Mouse (Mus musculus) ZHBTc4 (cell line): ENCODE results near the gene Ccdc120.
A peak's percentile ranks its signal among the peaks of the same experiment; 100 is the strongest.
"Not testable (repeated sequence)": the region's sequence is repeated elsewhere in the genome, so short reads cannot be mapped to it uniquely, and the experiment has no call there.

Experiments used
- DNase-seq: peaks from one replicate; pipeline ENCODE4 v3.0.0-alpha.2; 2011; ENCODE audit warnings: low read depth, low spot score

Gene Ccdc120

DNA sequence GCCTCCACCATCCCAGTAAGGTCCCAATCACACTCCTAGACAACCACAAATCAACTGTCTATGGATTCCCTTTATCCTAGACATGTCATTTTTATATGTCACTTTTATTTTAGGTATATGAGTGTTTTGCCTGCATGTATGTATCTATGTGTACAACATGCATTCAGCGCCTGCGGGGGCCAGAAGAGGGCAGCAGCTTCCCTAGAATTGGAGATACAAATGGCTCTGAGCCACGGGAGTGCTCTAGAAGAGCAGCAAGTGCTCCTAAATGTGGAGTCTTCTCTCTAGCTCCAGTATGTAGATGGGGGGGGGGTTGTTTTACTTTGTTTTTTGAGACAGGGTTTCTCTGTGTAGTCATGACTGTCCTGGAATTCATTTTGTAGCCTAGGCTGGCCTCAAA, 2.9 kb upstream of the Ccdc120 start:
- not testable (repeated sequence) for DNase-seq

DNA sequence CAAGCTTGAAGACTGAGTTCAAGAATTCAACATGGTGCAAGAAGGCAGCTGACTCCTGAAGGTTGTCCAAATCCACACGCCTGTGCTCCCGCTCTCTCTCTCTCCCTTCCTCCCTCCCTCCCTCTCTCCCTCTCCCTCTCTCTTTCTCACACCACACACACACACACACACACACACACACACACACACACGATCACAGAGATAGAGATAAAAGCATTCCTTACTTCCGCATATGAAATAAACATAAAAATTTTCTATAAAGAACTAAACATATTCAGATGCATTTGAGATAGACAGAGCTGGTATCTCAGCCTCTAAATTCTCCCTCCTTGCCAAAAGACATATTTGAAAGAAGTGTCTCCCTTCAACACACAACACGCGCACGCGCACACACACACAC, 5.3 kb downstream of the Ccdc120 start:
- no peak for DNase-seq

DNA sequence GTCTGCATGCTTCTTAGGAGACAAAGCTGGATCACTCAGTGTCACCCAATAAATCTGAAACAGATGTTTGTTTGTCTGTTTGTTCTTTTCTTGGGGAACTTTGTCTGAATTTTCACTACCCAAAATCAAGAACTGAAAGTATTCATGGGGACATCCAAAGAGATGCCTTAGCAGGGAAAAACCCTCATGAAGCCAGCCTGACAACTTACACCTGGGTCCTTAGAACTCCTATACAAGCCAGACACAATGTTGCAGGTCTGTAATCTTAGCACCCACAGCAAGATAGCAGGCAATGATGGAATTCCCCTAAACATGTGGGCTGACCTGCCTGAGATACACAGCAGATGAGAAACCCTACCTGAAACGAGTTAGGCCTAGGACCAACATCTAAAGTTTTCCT, 5.8 kb downstream of the Ccdc120 start:
- no peak for DNase-seq

DNA sequence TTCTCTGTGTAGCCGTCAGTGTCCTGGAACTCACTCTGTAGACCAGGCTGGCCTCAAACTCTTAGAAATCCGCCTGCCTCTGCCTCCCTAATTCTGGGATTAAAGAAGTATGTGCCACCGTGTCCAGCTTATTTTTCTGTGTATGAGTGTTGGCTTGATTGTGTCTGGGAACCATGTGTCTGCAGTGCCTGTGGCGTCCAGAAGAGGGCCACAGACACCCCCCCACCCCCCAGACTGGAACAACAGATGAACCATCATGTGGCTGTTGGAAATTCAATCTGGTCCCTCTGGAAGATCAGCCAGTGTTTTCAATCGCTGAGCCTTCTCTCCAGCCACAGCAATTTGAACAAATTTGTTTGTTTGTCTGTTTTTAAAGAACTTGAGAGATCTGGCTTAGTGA, 7.2 kb downstream of the Ccdc120 start:
- DNase-seq: peak; percentile 66

DNA sequence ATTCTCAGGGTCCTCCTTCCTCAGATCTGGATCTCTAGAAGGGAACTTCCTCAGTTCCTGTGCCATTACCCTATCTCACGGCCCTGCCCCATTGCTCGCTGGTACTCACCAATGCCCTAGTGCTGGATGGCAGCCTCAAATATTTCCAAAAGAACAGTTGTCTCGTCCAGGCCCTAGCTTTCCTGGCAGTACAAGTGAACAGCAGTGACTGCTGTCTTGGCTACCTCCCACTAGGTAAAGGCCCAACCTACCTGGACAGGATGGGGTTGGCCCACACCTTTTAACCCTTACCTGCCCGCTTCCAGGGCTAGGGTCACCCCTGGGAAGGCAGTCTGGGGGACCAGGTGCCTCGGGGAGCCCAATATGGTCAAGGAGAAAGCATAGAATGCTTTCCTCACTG, 9.6 kb downstream of the Ccdc120 start:
- DNase-seq: no peak

DNA sequence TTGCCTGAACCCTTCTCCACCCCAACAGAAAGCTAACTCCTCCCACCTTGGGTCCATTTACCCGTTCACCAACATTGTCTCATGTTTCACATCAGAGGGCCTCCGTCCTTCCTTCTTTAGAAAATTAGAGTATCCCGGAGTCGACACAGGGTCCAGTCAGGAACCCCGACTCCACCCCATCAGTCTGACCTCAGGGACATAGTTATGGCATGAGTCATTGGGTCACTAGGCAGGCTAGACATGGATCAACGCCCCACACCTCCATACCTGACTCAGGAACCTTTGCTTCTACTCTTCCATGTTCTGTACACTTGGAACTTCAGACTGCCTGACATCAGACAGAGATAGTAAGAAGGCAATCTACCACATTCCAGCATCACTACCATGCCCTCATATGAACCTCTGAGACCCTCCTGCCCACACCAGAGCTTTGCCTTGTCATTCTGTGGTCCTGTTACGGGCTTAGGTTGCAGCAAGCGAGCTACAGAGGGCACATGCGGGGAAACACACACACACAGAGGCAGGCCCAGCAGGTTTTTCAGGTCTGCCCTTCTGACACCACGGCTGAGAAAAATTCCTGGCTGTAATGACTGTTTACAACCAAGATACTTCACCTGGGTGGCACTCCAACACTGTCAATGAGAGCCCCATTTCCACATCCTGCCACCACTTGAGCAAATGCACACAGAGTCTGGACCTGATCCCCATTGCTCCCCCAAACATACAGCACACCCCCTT, 10.5 kb downstream of the Ccdc120 start:
- no peak for DNase-seq

DNA sequence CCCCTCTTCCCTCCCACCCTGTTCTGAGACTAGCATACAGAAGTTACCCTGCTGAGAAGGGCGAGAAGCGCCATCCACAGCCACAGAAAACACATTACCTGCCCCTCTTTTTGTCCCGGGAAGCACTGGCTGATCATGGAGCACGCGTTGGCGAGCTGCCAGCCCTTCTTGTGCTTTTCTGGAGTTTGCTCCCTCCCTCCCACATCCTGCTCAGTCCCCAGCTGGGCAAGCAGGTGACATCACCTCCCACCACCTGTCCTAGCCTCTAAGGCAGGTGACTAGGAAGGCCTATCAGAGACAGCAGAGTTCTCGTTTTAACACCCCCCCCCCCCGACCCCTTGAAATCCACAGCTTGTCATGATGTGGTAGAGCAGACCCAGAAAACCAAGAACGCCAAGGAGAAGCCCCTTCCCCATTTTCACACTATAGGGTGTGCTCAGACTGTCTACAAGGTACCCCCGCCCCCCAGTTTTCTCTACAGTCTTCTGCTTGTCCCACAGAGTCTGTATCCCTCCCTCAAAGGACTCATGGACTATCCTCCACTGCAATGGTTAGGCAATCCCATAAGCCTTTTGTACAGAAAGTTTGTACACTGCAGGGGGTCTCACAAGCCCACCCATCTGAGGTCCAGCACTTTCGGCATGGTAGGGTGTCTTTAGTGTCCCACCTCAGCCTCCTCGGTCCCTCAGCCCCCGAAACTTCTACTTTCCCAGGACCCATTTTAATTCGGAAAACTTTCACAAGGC, 11.2 kb downstream of the Ccdc120 start:
- DNase-seq: peak; percentile 42

DNA sequence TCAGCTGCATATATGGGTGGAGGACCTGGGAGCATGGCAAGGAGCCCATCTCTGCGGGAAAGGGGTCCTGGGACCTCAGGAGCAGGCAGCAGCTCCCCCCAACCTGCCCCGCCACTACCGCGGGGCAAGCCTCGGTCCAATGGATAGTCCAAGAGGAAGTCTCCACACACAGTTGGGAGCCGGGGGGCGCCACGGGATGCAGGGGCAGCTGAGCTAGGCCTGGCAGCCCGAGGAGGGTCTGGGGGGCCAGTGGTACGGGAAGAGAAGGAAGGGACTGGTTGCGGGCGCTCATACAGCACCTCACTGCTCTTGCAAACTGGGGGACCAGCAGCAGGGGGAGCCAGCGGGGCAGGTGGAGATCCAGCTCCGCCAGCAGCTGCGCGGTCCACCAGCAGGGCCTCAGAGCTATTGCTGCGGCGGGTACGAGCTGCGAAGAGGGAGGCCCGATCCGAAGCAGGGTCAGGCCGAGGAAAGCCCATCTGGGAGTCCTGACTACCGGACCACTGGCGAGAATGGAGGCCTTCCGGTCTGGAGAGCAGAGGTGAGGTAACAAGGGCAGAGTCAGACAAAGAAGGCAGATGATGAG, 17.0 kb downstream of the Ccdc120 start:
- peak; percentile 79 for DNase-seq

DNA sequence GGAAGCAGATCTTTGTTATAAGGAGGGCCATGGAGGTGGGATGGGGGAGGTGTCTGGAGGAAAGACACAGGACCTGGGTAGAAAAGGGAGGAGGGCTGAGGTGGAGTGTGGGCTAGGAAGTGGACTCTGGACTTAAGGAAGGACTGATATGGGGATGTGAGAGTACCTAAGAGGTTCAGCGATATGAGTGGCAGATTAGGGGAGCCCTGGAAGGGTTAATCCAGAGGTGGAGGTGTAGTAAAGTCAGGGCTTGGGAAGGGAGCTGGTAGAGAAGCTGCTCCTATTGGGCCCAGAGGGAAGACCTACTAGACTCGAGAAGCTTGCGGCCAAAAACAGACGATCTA, 21.8 kb downstream of the Ccdc120 start:
- no peak for DNase-seq

DNA sequence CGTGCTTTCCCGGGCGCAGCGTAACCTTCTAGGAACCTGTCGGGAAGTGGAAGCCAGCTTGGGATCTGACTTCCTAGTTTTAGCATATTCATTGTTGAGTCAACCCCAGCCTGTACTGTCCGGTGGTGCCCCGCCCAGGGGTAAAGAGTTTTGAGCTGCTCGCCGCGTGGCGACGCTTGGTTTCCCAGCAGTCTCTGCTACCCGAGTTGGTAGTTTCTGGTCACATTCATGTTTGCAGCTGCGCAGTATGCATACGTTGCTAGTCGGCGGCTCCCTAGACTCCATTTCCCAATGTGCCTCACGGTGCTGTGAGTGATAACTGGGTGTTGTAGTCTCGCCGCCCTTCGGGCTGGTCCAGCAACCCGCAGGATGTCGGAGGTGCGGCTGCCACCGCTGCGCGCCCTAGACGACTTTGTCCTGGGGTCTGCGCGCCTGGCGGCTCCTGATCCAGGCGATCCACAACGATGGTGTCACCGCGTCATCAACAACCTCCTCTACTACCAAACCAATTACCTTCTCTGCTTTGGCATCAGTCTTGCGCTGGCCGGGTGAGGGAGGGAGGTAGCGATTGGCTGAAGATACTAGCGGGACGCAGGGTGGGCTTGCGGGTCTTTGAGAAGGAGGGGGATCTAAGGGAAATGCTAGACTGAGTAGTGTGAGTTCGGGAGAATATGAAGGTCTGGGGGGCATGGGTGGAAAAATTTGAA, 22.3 kb downstream of the Ccdc120 start, which contains the start of gene Praf2:
TSS of gene Praf2 (plus strand) at position 225 of the 707 bp plus-strand sequence.
- DNase-seq: peak; percentile 96

DNA sequence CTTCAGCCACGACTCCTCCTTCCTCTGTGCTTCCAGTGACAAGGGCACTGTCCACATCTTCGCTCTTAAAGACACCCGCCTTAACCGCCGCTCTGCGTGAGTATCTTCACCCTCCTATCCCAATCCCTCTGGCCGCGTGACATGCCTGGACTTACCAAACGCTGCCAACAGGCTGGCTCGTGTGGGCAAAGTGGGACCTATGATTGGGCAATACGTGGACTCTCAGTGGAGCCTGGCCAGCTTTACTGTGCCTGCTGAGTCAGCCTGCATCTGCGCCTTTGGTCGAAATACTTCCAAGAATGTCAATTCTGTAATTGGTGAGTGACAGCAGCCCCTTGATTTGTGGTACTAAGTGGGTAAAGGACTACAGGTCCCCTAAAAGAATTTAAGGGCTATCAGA, 23.5 kb downstream of the Ccdc120 start:
- no peak for DNase-seq

DNA sequence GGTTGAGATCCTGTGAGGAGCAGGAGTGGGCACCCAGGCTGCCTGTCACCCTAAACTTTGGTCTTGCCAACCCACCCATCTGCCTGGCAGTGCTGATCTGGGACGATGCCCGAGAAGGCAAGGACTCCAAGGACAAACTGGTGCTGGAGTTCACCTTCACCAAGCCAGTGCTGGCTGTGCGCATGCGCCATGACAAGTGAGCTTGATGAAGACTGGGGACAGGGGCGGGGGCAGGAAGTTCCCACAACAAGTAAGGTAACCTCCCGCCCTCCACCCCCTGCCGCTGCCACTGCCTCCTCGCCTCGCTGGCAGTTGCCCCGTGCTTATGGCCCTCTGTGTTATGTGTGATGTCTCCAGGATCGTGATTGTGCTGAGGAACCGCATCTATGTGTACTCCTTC, 24.9 kb downstream of the Ccdc120 start:
- DNase-seq: peak; percentile 82

DNA sequence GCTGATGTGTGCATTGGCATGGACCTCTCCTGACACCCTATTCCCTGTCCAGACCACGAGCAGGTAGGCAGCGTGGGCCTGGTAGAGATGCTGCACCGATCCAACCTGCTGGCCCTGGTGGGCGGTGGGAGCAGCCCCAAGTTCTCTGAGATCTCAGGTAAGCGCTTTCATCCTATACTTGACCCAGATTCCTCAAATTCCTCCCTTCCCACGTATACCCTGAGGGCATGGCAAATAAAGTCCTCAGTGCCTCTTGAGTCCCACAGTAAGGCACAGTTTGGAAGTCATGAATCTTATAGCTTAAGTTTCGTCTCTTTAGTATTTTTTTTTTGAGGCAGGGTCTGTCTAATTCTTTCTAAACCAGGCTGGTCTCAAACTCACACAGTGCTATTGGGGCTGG, 26.6 kb downstream of the Ccdc120 start:
- DNase-seq: no peak

DNA sequence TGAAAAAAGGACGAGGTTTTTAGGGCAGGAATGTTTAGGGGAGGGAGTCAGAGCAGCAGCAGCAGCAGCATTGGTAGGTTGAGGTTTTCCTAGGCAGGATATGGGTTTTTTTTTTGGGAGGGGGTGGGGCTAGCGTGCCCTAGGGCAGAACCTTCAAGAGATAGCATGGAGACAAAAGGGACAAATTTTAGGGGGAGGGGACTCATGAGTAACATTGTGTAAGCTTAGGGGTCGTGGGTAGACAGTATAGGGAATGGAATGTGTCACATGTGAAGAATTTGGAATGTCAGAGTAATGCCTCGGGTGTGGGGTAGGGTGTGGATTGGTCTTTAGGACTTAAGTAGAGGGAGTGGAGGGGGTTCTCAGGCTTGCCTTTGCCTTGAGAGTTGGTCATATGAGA, 28.0 kb downstream of the Ccdc120 start:
- peak; percentile 88 for DNase-seq

DNA sequence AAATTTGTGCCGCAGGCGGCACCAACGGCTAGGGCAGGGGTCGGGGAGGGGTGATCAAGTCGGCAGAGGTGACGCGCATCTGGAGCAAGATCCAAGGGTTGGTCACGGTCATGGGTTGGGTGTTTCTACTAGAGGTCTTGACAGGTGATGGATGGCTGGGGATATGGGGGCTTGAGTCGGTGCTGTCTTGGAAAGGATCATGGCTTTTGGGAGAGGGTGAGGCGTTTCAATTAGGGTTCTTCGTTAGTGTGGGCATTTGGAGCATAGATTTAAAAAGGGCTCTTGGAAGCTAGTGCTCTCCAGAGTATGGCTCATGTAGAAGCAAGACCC, 28.5 kb downstream of the Ccdc120 start:
- DNase-seq: no peak

DNA sequence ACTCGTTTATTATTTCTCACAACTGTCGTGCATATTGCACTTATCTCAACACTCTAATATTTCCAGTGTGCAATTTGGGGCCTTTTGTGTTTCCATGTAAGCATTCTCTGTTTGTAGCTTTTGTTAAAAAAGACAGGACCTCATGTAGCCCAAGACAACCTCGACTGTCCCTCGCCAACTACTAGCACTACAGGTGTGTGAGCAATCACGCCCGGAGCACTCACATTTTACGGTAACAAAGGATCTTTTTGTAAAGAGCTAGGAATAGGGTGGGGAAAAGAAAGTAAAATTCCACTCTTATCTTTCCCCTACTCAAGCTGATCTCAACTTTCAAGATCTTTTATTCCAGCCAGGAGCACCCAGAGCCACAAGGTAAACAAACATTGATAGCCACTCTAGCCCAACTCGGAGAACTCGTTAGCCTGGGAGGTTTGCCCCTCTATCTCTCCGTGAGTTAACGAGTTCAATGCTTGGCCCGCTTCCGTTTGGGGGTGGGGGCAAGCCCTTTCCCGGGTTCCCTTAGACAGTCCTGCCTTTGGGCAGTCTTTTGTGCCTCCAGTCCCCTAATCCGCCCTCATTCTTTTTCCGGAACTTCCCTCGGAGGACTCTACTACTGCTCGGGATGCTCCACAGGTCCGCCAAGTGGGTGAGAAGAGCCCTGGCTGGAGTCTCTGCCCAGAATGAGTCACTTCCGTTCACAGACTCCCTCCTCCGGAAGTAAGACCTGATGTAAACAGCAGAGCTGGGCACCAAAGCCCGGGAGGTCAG, 29.0 kb downstream of the Ccdc120 start, which contains the start of gene Gm45208:
TSS of gene Gm45208 (plus strand) at position 732 of the 768 bp plus-strand sequence.
- DNase-seq: peak; percentile 86

DNA sequence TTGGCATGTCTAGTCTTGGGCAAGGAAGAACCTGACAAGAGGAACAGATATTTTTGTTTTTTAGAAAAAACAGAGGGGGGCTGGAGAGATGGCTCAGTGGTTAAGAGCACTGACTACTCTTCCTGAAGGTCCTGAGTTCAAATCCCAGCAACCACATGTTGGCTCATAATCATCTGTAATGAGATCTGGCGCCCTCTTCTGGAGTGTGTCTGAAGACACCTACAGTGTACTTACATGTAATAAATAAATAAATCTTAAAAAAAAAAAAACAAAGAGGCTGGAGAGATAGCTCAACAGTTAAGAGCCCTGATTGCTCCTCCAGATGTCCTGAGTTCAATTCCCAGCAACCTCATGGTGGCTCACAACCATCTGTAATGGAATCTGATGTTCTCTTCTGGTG, 34.6 kb downstream of the Ccdc120 start:
- peak; percentile 51 for DNase-seq

DNA sequence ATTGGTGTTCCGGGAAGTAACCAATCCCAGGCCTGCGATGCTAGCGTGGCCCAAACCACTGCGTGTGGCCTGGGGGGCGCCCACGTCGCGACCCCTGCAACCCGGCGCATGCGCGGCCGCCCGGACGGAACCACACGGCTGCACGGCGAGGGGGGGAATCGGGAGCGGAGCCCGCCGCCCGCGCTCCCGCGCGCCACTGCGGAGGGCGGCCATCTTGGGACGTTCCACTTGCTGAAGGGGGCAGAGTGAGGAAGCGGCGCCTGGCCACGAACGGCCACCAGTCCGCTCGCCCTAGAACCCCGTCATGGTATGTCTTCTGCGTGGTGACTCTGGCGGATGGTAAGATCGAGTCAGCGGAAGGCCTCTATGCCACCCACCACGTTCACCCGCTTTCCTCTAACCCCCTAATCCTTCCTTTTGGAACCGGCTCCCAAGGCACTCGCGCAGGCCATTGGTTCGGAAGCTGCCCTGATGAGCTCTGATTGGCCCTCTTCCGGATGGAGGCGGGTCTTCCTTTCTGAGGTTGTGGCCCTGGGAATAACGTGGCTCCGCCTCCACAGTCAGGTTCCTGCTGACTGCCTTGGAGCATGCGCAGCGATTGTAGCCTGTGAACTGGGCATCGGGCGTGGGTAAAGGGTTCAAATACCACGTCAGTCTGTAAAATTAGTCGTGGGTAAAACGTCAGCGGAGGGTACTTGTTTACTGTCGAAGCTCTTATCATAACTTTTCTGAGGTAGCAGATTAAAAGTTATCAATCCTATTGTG, 36.4 kb downstream of the Ccdc120 start, which contains the start of gene Wdr45:
TSS of gene Wdr45 (plus strand) at position 199 of the 765 bp plus-strand sequence.
- peak; percentile 96 for DNase-seq

DNA sequence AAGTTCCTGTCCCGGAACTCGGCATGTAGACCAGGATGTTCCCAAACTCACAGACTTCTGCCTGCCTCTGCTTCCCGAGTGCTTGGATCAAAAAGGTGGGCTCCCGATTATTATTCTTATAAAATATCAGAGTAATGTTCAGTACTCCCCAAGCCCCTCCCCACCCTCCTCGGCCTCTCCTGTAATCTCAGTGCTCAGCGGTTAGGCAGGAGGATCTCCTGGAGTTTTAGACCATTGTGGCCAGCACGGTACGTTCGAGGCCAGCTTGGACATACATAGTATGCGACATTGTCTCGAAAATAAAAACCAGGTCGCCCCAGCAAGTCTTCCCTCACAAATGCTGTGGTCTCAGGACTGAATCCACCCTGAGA, 37.0 kb downstream of the Ccdc120 start:
- DNase-seq: not testable (repeated sequence)

DNA sequence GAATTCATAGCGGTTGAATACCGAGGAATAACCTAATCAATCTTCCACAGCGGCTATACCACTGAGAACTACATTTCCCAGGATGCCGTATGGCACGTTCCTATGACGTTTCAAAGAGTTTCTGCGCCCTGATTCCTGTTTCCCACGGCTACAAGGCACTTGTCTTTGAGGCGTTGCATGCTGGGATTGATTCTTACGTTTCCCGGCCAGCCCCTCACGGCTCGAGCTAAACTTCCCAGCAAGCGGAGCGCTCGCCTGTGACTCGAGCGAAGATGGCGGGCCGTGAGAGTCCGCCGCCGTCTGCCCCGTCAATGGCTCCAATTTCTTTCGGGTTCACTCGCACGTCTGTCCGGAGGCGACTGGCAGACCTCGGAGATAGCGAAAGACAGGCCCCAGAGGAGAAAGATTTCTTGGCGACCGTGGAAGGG, 53.7 kb downstream of the Ccdc120 start, which contains the start of gene Gpkow:
TSS of gene Gpkow (plus strand) at position 178 of the 428 bp plus-strand sequence.
- DNase-seq: peak; percentile 94
